Mouse (Mus musculus) midbrain, postnatal 0 days (tissue): Measurements from ENCODE around the gene Dusp13. TPM values are rescaled to one million over a fixed set of nuclear protein-coding genes. Genes with fewer than 3 reads are reported as not detected.

Experiments used
- ATAC-seq: fragments of 200-750 bp; cut with Nextera tagmentation; 2 replicates; pipeline ENCODE4 v1.8.0; 2017; ENCODE audit warnings: moderate number of reproducible peaks, mild to moderate bottlenecking, moderate TSS enrichment, moderate library complexity; ENCODE audit not compliant: low FRiP score
- DNase-seq: peaks from one replicate; pipeline ENCODE4 v3.0.0-alpha.2; 2015; ENCODE audit warnings: low spot score
- H3K27ac ChIP-seq: fragments of 300-500 bp; sonication (generic); 2 replicates; pipeline ENCODE4 v1.5.1; 2014; ENCODE audit warnings: low read depth, mild to moderate bottlenecking, low read length, mixed read lengths
- H3K27me3 ChIP-seq: fragments of 300-500 bp; sonication (generic); 2 replicates; pipeline ENCODE4 v1.6.1; 2014; ENCODE audit warnings: low read length, control low read depth, mixed read lengths; ENCODE audit not compliant: insufficient read depth
- H3K36me3 ChIP-seq: fragments of 300-500 bp; sonication (generic); 2 replicates; pipeline ENCODE4 v1.6.1; 2014; ENCODE audit warnings: low read length, control low read depth, mixed read lengths; ENCODE audit not compliant: insufficient read depth
- H3K4me1 ChIP-seq: fragments of 300-500 bp; sonication (generic); 2 replicates; pipeline ENCODE4 v1.6.1; 2014; ENCODE audit warnings: mild to moderate bottlenecking, control low read depth, antibody characterized with exemption, low read length, mixed read lengths; ENCODE audit not compliant: insufficient read depth
- H3K4me2 ChIP-seq: fragments of 300-500 bp; sonication (generic); 2 replicates; pipeline ENCODE4 v1.6.1; 2014; ENCODE audit warnings: low read depth, mild to moderate bottlenecking, low read length, mixed read lengths; ENCODE audit not compliant: poor library complexity, severe bottlenecking
- H3K4me3 ChIP-seq: fragments of 300-500 bp; sonication (generic); 2 replicates; pipeline ENCODE4 v1.5.1; 2014; ENCODE audit warnings: low read depth, mild to moderate bottlenecking, low read length, moderate library complexity
- H3K9ac ChIP-seq: fragments of 300-500 bp; sonication (generic); replicated peaks from 2 replicates; pipeline ENCODE4 v1.6.1; 2014; ENCODE audit warnings: mild to moderate bottlenecking, low read length, moderate library complexity, mixed read lengths; ENCODE audit not compliant: poor library complexity, severe bottlenecking
- H3K9me3 ChIP-seq: fragments of 300-500 bp; sonication (generic); 2 replicates; pipeline ENCODE4 v1.6.1; 2016; ENCODE audit warnings: low read length, control low read depth
- CTCF ChIP-seq: IDR thresholded peaks from 2 replicates; pipeline ENCODE4 v1.5.1; 2016; ENCODE audit warnings: antibody characterized with exemption, mild to moderate bottlenecking
- WGBS: fragments of 180-500 bp; shearing (Covaris S2); extraction: QIAGEN DNeasy Blood & Tissue Kit; methylation state at CpG from one replicate; pipeline ENCODE4 v1.1.7; 2014; 5-methylcytosine and 5-hydroxymethylcytosine counted together
- polyA plus RNA-seq: library from polyadenylated mRNA; unstranded; fragments of >200 nt; fragmentation: Nextera tagmentation; extraction: Ambion mirVana; gene quantifications from 2 replicates; pipeline ENCODE4 v1.2.1, GENCODE M21; 2015
- total RNA-seq: library from RNA; depleted of rRNA; stranded (reverse); fragments of >200 nt; gene quantifications from 2 replicates; pipeline ENCODE4 v1.2.3, GENCODE M21; 2014

Dusp13 gene
- total and polyA plus RNA-seq, 2 experiments from 2014 or later = not detected

DNA sequence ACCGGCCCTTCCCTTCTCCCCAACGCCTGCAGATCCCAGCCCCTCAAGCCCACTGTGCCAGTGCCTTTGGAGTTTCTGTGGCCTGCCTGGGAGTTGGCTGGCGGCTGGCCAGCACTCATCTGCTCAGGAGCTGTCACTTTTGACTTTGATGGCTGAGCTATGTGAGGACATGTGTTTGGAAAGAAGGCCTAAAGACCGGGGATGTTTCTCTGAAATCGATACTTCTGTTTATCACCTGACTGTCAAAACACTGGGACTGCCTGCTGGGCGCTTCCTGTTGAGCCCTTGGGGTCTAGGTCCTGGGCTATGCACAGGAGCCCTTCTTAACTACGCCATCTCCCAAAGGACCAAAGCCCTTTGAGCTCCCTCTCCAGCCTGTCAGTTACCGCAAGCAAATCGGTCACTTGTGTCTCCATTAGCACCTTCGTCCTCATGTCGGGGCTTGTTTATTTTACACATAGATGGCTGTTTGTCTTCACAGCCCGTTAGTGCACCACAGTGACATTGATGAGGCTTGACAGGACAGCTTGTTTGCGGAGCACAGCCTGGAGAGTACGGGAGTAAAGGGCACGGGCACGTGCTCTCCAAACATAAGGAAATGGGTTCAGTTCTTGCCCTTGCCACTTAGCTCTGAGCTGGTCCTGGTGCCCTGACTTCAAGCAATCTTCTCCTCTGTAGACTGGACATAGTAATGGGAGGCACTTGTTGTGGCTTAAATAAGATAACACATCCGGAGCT lies 31.2 kb downstream of the Dusp13 start:
- Histone ChIP-seq H3K9ac (no peak overlapping the region), H3K4me3 (no peak overlapping the region), H3K27ac (no peak overlapping the region), H3K36me3 (no peaks in the 10 kb centered on the region), H3K4me2 (no peak overlapping the region), H3K9me3 (no peaks in the 10 kb centered on the region), H3K27me3 (no peaks in the 10 kb centered on the region), H3K4me1 (no peaks in the 10 kb centered on the region)
- DNase-seq (peak; percentile 10), ATAC-seq (no peak)
- 55% methylated on average over 17 of the region's 17 CpGs for WGBS
- no peak for TF ChIP-seq CTCF

DNA sequence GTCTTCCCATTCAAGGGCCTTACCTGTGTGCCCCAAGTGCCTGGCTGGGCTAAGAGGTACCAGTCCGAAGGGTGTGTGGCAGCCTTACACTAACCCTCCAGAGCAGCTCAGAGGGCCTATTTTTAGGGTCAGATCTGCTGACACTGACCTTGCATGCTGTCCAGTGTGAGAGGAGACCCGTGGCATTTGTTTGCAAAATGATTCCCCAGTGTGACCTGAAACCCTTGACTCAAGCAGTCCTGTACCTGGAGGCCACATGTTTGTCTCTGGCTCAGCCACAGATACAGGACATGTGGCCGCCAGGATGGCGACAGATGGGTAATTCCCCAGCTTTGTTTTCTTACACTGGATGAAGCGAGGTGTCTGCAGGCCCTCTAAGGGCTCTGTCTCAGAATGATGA lies 36.5 kb downstream of the Dusp13 start, which contains the start of gene Dupd1:
Gene Dupd1, minus strand, starts transcription at position 91 of the 400 bp plus-strand sequence.
- H3K4me3 ChIP-seq = no peak within 1 kb of the TSS
- WGBS = 85% methylated on average over 5 of the region's 5 CpGs

DNA sequence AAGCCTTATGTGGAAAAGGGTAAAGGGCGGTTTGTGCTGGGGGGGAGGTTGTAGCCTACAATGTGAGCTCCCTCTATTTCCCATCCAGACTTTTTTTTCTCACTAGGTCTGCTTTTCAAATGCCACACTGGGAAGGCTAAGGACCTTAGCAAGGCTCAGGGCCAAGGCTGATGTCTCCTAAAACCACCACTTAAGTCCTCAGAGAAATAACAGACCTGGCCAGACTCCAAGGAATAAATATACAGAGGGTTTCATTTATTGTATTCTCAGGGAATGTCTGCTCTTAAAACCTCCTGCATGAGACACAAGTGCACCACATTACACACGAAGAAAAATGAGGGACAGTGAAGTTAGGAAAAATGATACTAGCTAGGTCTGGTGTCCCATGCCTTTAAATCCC lies 39.8 kb downstream of the Dusp13 start:
- no peak overlapping the region for H3K27ac ChIP-seq
- H3K9ac ChIP-seq = no peak overlapping the region
- no peaks in the 10 kb centered on the region for H3K27me3 ChIP-seq
- peaks cover 4% of the 10 kb centered on the region for H3K4me1 ChIP-seq
- no peaks in the 10 kb centered on the region for H3K36me3 ChIP-seq
- no peak for TF ChIP-seq CTCF
- DNase-seq (no peak), ATAC-seq (no peak)
- 91% methylated on average over 2 of the region's 2 CpGs for WGBS
- H3K9me3 ChIP-seq = no peaks in the 10 kb centered on the region
- no peak overlapping the region for H3K4me3 ChIP-seq
- H3K4me2 ChIP-seq = no peak overlapping the region

More for the DNA sequence above, 36.5 kb downstream of the Dusp13 start, which contains the start of gene Dupd1:
- ATAC-seq (no peak), DNase-seq (no peak)
- Histone ChIP-seq H3K4me2 (no peak within 1 kb of the TSS), H3K27me3 (no peaks in the 10 kb centered on the region), H3K27ac (no peak within 1 kb of the TSS), H3K9ac (no peak within 1 kb of the TSS), H3K4me1 (no peaks in the 10 kb centered on the region), H3K9me3 (no peaks in the 10 kb centered on the region), H3K36me3 (no peaks in the 10 kb centered on the region)
- no peak for TF ChIP-seq CTCF

DNA sequence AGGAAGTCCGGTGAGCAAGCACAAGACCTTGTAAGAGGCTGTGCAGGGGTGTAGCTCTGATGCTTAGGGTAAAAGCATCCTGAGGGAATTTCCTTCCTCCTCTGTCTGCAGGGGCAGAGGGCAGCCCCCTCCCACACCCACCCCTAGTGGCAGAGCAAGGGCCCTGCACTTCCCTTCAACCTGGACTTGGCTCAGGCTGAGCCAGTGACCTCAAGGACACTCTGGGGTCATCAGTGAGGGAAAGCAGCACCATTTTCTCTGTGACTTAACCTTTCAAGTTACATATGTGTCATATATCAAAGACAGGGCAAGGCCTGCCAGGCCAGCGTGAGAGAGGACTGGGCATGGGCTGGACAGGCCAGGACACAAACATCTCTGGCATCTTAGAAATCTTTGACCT lies 41.4 kb downstream of the Dusp13 start:
- 64% methylated on average over 2 of the region's 2 CpGs for WGBS
- TF ChIP-seq CTCF = peak; percentile 22; the same call in 1 of the 2 replicates
- ATAC-seq = no peak

DNA sequence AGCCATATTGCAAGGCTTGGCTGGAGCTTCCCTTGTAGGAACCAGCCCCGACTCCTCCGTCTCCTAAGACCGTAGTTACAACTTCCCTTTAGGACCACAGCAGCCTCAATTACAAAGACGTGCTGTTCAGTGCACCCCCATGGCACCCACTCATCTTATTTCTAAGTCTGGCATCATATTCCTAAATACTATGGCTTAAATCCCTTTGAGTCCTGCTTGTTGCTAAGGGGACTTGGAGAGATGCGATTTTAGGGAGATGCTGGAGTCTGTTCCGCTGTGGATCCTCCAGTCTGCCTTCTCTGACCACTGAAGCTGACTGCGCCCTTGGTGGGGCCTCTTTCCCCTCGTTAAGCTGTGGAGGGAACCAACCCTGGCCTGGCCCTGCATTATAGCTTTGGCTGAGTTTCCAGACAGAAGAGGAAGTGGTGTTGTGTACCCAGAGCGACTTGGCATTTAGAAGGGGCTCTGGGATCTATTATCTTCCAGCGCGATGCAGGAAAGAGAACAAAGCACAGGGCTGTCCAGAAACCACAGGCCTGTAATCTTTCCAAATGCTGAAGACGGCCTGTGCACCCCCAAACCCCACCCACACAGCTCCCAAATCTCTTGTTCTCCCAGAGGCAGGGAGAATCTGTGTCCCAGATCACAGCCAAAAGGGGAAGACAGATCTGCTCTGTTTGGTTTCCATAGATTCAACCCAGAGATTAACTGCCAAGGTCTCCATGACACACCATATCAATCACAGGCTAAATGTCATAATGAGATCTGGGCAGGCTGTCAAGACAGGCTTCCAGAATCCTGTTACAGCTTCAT lies 44.0 kb downstream of the Dusp13 start:
- Histone ChIP-seq H3K4me3 (no peak overlapping the region), H3K9me3 (no peaks in the 10 kb centered on the region), H3K36me3 (no peaks in the 10 kb centered on the region), H3K4me1 (peaks cover 4% of the 10 kb centered on the region), H3K9ac (no peak overlapping the region), H3K27me3 (no peaks in the 10 kb centered on the region), H3K4me2 (no peak overlapping the region), H3K27ac (peak overlapping the region; percentile 59)
- no peak for TF ChIP-seq CTCF
- DNase-seq (peak; percentile 75), ATAC-seq (peak; percentile 79)
- 40% methylated on average over 12 of the region's 12 CpGs for WGBS

More for the DNA sequence above, 41.4 kb downstream of the Dusp13 start:
- H3K27me3 ChIP-seq = no peaks in the 10 kb centered on the region
- H3K4me1 ChIP-seq = peaks cover 4% of the 10 kb centered on the region
- no peaks in the 10 kb centered on the region for H3K36me3 ChIP-seq
- H3K27ac ChIP-seq = no peak overlapping the region
- no peaks in the 10 kb centered on the region for H3K9me3 ChIP-seq
- no peak for DNase-seq
- H3K9ac ChIP-seq = no peak overlapping the region
- no peak overlapping the region for H3K4me2 ChIP-seq
- no peak overlapping the region for H3K4me3 ChIP-seq

DNA sequence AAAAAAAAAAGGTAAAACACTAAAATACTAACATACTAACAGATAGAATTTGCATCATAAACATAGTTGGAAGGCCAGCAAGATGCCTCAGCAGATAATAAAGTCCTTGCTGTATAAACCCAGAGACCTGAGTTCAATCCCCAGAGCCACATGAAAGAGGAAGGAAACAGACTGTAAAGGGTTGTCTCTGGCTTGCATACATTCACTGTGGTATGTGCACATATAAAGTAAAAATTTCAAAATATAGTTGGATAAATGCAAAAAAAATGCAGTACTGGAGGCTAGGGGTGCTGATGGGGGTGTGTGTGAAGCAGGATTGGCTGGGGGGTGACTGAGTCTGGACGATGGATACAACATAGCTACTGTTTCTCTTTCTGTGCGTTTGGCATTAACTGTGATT lies 45.5 kb downstream of the Dusp13 start:
- no peak overlapping the region for H3K9ac ChIP-seq
- no peak overlapping the region for H3K27ac ChIP-seq
- H3K4me1 ChIP-seq = peaks cover 4% of the 10 kb centered on the region
- no peak overlapping the region for H3K4me3 ChIP-seq
- no peak for TF ChIP-seq CTCF
- no peaks in the 10 kb centered on the region for H3K9me3 ChIP-seq
- DNase-seq (no peak), ATAC-seq (no peak)
- 87% methylated on average over 2 of the region's 2 CpGs for WGBS
- H3K36me3 ChIP-seq = no peaks in the 10 kb centered on the region
- H3K27me3 ChIP-seq = no peaks in the 10 kb centered on the region
- no peak overlapping the region for H3K4me2 ChIP-seq
